Mouse (Mus musculus): ENCODE measurements at regions not wholly inside any gene's neighbourhood (a gene's known extent, or its start where the extent isn't known, plus 50 kb on each side); places are given as distances from the start of the nearest gene placed in this dataset.

- ATAC-seq (replicated peaks; ENCODE audit: low FRiP score) (no peak), DNase-seq (ENCODE audit: low spot score) (no peak)
- WGBS, result 40% methylated on average over 7 of the region's 7 CpGs
- Histone ChIP-seq H3K27ac (ENCODE audit: low read depth, low read length) (no peak overlapping the region), H3K27me3 (replicated peaks; ENCODE audit: control insufficient read depth, insufficient read depth, low read length) (no peaks in the 10 kb centered on the region), H3K36me3 (ENCODE audit: control insufficient read depth, insufficient read depth, low read length) (no peaks in the 10 kb centered on the region), H3K9me3 (ENCODE audit: control insufficient read depth, low read length) (no peaks in the 10 kb centered on the region), H3K4me1 (replicated peaks; ENCODE audit: control insufficient read depth, insufficient read depth, low read length) (no peaks in the 10 kb centered on the region), H3K9ac (ENCODE audit: low read depth, low read length) (no peak overlapping the region), H3K4me3 (ENCODE audit: low read depth, low read length) (no peak overlapping the region), H3K4me2 (no peak overlapping the region)
Measured at GRCm38 (mm10) chr2:75021639-75022038, 196.0 kb downstream of the Mtx2 start.

DNA sequence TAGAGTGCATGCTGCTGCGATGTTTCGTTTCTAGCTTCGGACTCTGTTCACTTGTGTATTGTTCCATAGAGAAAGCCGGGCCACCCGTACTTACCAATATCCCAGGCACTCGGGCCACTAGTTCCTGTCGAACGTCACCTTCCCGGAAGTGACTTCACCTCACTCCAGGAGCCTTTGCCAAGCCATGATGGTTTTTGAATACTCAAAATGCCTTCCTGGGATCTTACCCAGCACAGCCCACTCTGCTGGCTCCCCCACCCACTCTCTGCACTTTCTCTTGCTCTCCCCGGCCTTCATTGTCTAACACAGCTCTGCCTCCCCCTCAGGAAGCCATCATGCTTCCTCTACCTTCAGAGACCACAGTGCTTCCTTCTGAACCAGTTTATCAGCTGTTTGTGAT lies 202.5 kb downstream of the Mtx2 start:
- no peak for ATAC-seq (replicated peaks; ENCODE audit: low FRiP score)
- Histone ChIP-seq H3K27me3 (replicated peaks; ENCODE audit: control insufficient read depth, insufficient read depth, low read length) (no peaks in the 10 kb centered on the region), H3K4me3 (ENCODE audit: low read depth, low read length) (no peak overlapping the region), H3K9ac (ENCODE audit: low read depth, low read length) (no peak overlapping the region), H3K27ac (ENCODE audit: low read depth, low read length) (no peak overlapping the region), H3K36me3 (ENCODE audit: control insufficient read depth, insufficient read depth, low read length) (no peaks in the 10 kb centered on the region), H3K4me1 (replicated peaks; ENCODE audit: control insufficient read depth, insufficient read depth, low read length) (no peaks in the 10 kb centered on the region), H3K9me3 (ENCODE audit: control insufficient read depth, low read length) (no peaks in the 10 kb centered on the region), H3K4me2 (no peak overlapping the region)
- 62% methylated on average over 10 of the region's 10 CpGs for WGBS
- DNase-seq (ENCODE audit: low spot score), result no peak

- 50% methylated on average over 8 of the region's 8 CpGs for WGBS
- ATAC-seq (replicated peaks; ENCODE audit: low FRiP score) (no peak), DNase-seq (ENCODE audit: low spot score) (no peak)
- Histone ChIP-seq H3K4me1 (replicated peaks; ENCODE audit: control insufficient read depth, insufficient read depth, low read length) (no peaks in the 10 kb centered on the region), H3K9ac (ENCODE audit: low read depth, low read length) (no peak overlapping the region), H3K27me3 (replicated peaks; ENCODE audit: control insufficient read depth, insufficient read depth, low read length) (no peaks in the 10 kb centered on the region), H3K4me2 (no peak overlapping the region), H3K4me3 (ENCODE audit: low read depth, low read length) (no peak overlapping the region), H3K9me3 (ENCODE audit: control insufficient read depth, low read length) (no peaks in the 10 kb centered on the region), H3K27ac (ENCODE audit: low read depth, low read length) (no peak overlapping the region), H3K36me3 (ENCODE audit: control insufficient read depth, insufficient read depth, low read length) (no peaks in the 10 kb centered on the region)
Measured at GRCm38 (mm10) chr2:75029089-75029693, 203.6 kb downstream of the Mtx2 start.

GRCm38 (mm10) chr2:75034708-75035107 lies 209.1 kb downstream of the Mtx2 start:
- Histone ChIP-seq H3K36me3 (ENCODE audit: control insufficient read depth, insufficient read depth, low read length) (no peaks in the 10 kb centered on the region), H3K4me2 (no peak overlapping the region), H3K9me3 (ENCODE audit: control insufficient read depth, low read length) (no peaks in the 10 kb centered on the region), H3K9ac (ENCODE audit: low read depth, low read length) (no peak overlapping the region), H3K4me3 (ENCODE audit: low read depth, low read length) (no peak overlapping the region), H3K27me3 (replicated peaks; ENCODE audit: control insufficient read depth, insufficient read depth, low read length) (no peaks in the 10 kb centered on the region), H3K27ac (ENCODE audit: low read depth, low read length) (no peak overlapping the region), H3K4me1 (replicated peaks; ENCODE audit: control insufficient read depth, insufficient read depth, low read length) (no peaks in the 10 kb centered on the region)
- no peak for ATAC-seq (replicated peaks; ENCODE audit: low FRiP score)
- DNase-seq (ENCODE audit: low spot score), result no peak
- WGBS, result 63% methylated on average over 3 of the region's 3 CpGs

DNA sequence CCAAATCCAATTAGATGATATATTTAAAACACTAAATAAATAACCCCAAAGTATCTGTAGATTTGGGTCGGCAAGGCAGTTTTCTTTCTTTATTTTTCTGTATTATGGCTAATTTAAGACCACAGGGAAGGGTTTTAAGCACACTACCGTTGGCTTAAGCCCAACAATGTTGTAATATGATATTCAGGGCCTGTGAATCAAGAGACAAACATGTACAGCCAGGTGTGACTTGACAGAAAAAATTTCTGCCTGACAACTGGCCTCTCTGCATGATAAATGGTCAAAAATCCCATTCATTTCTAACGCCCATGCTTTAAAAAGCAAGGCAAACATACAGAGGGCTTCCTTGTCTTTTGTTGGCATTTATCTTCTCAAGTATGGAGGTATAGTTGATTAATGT lies 213.5 kb downstream of the Mtx2 start:
- no peak overlapping the region for H3K27ac ChIP-seq (ENCODE audit: low read depth, low read length)
- no peak for DNase-seq (ENCODE audit: low spot score)
- no peak overlapping the region for H3K9ac ChIP-seq (ENCODE audit: low read depth, low read length)
- H3K27me3 ChIP-seq (replicated peaks; ENCODE audit: control insufficient read depth, insufficient read depth, low read length), result no peaks in the 10 kb centered on the region; the same call in 1 of the 2 replicates
- H3K4me1 ChIP-seq (replicated peaks; ENCODE audit: control insufficient read depth, insufficient read depth, low read length), result no peaks in the 10 kb centered on the region
- no peaks in the 10 kb centered on the region for H3K36me3 ChIP-seq (ENCODE audit: control insufficient read depth, insufficient read depth, low read length)
- H3K4me2 ChIP-seq, result no peak overlapping the region
- no peak overlapping the region for H3K4me3 ChIP-seq (ENCODE audit: low read depth, low read length)
- 53% methylated on average over 3 of the region's 3 CpGs for WGBS
- H3K9me3 ChIP-seq (ENCODE audit: control insufficient read depth, low read length), result no peaks in the 10 kb centered on the region
- no peak for ATAC-seq (replicated peaks; ENCODE audit: low FRiP score)

- no peaks in the 10 kb centered on the region for H3K36me3 ChIP-seq (ENCODE audit: control insufficient read depth, insufficient read depth, low read length)
- no peak for ATAC-seq (replicated peaks; ENCODE audit: low FRiP score)
- DNase-seq (ENCODE audit: low spot score), result no peak
- no peak overlapping the region for H3K4me2 ChIP-seq
- no peak overlapping the region for H3K27ac ChIP-seq (ENCODE audit: low read depth, low read length)
- H3K27me3 ChIP-seq (replicated peaks; ENCODE audit: control insufficient read depth, insufficient read depth, low read length), result no peaks in the 10 kb centered on the region; the same call in 1 of the 2 replicates
- no peak overlapping the region for H3K4me3 ChIP-seq (ENCODE audit: low read depth, low read length)
- H3K9me3 ChIP-seq (ENCODE audit: control insufficient read depth, low read length), result no peaks in the 10 kb centered on the region
- H3K4me1 ChIP-seq (replicated peaks; ENCODE audit: control insufficient read depth, insufficient read depth, low read length), result no peaks in the 10 kb centered on the region
- H3K9ac ChIP-seq (ENCODE audit: low read depth, low read length), result no peak overlapping the region
- 74% methylated on average over 6 of the region's 6 CpGs for WGBS
Measured at GRCm38 (mm10) chr2:75046892-75047291, 221.3 kb downstream of the Mtx2 start.

DNA sequence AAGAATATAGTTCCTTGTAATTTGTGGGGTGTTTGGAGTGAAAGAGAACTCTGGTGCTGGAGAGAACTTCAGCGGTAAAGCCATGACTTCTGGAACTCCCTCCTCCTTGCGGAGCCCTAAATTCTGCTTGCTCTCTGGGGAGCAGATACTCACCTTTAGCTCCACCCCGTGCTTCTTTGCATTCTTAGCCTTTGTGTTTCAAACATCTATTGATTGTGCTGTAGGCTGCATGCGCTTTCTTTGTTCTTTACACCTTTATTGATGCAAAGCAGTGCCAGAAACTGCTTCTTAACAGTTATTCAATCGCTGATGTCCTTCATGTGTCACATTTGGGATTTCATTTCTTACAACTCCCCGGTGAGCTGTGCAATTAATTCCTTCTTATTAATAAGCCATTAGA lies 222.5 kb downstream of the Mtx2 start:
- no peaks in the 10 kb centered on the region for H3K27me3 ChIP-seq (replicated peaks; ENCODE audit: control insufficient read depth, insufficient read depth, low read length)
- no peak overlapping the region for H3K27ac ChIP-seq (ENCODE audit: low read depth, low read length)
- H3K36me3 ChIP-seq (ENCODE audit: control insufficient read depth, insufficient read depth, low read length), result no peaks in the 10 kb centered on the region
- H3K4me3 ChIP-seq (ENCODE audit: low read depth, low read length), result no peak overlapping the region
- no peak overlapping the region for H3K4me2 ChIP-seq
- ATAC-seq (replicated peaks; ENCODE audit: low FRiP score) (no peak), DNase-seq (ENCODE audit: low spot score) (no peak)
- no peaks in the 10 kb centered on the region for H3K9me3 ChIP-seq (ENCODE audit: control insufficient read depth, low read length)
- H3K4me1 ChIP-seq (replicated peaks; ENCODE audit: control insufficient read depth, insufficient read depth, low read length), result no peaks in the 10 kb centered on the region
- no peak overlapping the region for H3K9ac ChIP-seq (ENCODE audit: low read depth, low read length)
- WGBS, result 45% methylated on average over 6 of the region's 6 CpGs

DNA sequence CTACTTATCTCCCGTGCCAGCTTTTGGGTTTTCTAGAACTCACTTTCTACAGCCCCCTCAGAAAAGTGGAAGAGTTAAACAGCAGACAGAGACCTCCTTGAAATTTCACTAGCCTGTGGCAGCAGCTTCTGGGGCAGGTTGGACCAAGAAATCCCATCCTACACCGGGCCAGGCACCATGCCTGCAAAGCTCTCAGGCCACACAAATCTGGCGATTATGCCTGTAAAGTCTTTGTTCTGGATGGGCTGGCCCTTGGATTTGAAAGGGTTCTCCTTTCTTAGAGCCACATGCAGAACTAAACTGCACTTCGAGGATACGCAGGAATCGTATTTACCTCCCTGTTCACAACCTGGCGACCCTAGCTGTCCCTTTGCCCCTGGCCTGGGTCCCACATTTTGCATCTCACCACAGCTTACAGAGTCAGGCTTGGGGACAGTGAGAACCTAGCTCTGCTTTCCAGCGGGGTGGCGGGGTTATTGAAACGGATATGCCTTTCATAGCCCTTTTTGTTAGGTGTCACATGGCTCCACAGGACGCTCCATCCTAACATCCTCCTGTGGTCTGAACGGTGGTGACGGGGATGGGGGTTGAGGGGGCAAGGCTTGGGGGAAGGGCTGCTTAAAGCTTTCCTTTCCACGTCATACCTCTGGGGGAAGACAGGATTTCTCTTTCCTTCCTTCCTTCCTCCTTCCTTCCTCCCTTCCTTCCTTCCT lies 229.0 kb downstream of the Mtx2 start:
- H3K9me3 ChIP-seq (ENCODE audit: control insufficient read depth, low read length), result no peaks in the 10 kb centered on the region
- no peak overlapping the region for H3K27ac ChIP-seq (ENCODE audit: low read depth, low read length)
- H3K27me3 ChIP-seq (replicated peaks; ENCODE audit: control insufficient read depth, insufficient read depth, low read length), result peaks cover 3% of the 10 kb centered on the region; the same call in 1 of the 2 replicates
- WGBS, result 25% methylated on average over 14 of the region's 14 CpGs
- H3K4me1 ChIP-seq (replicated peaks; ENCODE audit: control insufficient read depth, insufficient read depth, low read length), result no peaks in the 10 kb centered on the region
- ATAC-seq (replicated peaks; ENCODE audit: low FRiP score) (no peak; the same call in 1 of the 2 replicates), DNase-seq (ENCODE audit: low spot score) (no peak)
- H3K4me3 ChIP-seq (ENCODE audit: low read depth, low read length), result peak overlapping the region; percentile 26; the same call in 1 of the 2 replicates
- H3K4me2 ChIP-seq, result peak overlapping the region; percentile 53
- no peaks in the 10 kb centered on the region for H3K36me3 ChIP-seq (ENCODE audit: control insufficient read depth, insufficient read depth, low read length)
- H3K9ac ChIP-seq (ENCODE audit: low read depth, low read length), result no peak overlapping the region

GRCm38 (mm10) chr2:75055187-75055543 lies 229.6 kb downstream of the Mtx2 start:
- Histone ChIP-seq H3K27me3 (replicated peaks; ENCODE audit: control insufficient read depth, insufficient read depth, low read length) (peaks cover 3% of the 10 kb centered on the region; the same call in 1 of the 2 replicates), H3K9me3 (ENCODE audit: control insufficient read depth, low read length) (no peaks in the 10 kb centered on the region), H3K36me3 (ENCODE audit: control insufficient read depth, insufficient read depth, low read length) (no peaks in the 10 kb centered on the region), H3K4me2 (peak overlapping the region; percentile 53), H3K4me1 (replicated peaks; ENCODE audit: control insufficient read depth, insufficient read depth, low read length) (no peaks in the 10 kb centered on the region), H3K27ac (ENCODE audit: low read depth, low read length) (no peak overlapping the region), H3K4me3 (ENCODE audit: low read depth, low read length) (peak overlapping the region; percentile 26; the same call in 1 of the 2 replicates), H3K9ac (ENCODE audit: low read depth, low read length) (no peak overlapping the region)
- ATAC-seq (replicated peaks; ENCODE audit: low FRiP score) (no peak), DNase-seq (ENCODE audit: low spot score) (no peak)
- WGBS, result under 1% methylated on average over 6 of the region's 6 CpGs
